Mouse (Mus musculus) adrenal gland, postnatal 4 days (tissue): ENCODE results near the gene Espl1. TPM values are rescaled to one million over a fixed set of nuclear protein-coding genes. Genes with fewer than 3 reads are reported as not detected.

Experiments
- DNase-seq, 2 experiments: peaks; one replicate each; pipeline ENCODE4 v3.0.0; 2021 to 2022; ENCODE audit warnings: low spot score in 2 of 2, mixed read lengths in 2 of 2
- long read RNA-seq, 2 experiments: library from polyadenylated mRNA; stranded (forward); transcript quantifications; one replicate each; pipeline ENCODE4 v2.0.0; 2021
- total RNA-seq, 2 experiments: library from RNA; stranded (reverse); gene quantifications; 2 replicates each; pipeline ENCODE4 v1.2.3; 2021

Espl1 gene
- 10 to 100 TPM; 16.5 to 24.5 TPM for total RNA-seq
- long read RNA-seq, experiment 1, full-length matches to known transcripts, result 1 of 4 reads
- long read RNA-seq, experiment 1, partial matches to known transcripts, result 3 of 4 reads
- long read RNA-seq, experiment 1, other reads (novel, unspliced or antisense), result 0 of 4 reads
- long read RNA-seq, experiment 2, partial matches to known transcripts, result 5 of 8 reads
- long read RNA-seq, experiment 2, other reads (novel, unspliced or antisense), result 3 of 8 reads

- DNase-seq, result peak; percentile 82
These were observed at the start of gene Espl1 for GRCm38 (mm10) chr15:102295633-102296367. Gene Espl1, plus strand, starts transcription at chr15:102296266.

DNA sequence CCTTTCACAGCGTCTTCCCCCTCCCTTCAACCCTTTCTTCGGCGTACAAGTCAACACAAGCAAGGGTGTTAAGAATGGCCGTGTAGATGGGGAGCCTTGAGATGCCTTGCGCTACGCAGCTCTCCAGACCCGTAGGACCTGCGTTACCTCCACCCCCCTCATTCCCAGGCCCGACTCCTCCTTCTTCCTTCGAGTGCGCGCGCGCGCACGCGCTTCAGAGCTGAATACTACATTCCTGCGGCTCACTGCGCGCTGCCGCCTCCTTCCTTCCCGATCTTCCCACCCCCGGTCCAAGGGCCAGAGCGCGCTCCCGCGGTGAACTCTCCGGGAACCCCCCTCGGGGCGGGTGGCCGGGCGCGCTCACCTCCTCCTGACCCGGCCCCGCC is 49.2 kb upstream of the Espl1 start:
- DNase-seq, result peak; percentile 76 to 84

- DNase-seq, result peak; percentile 38 to 54
These were observed 48.6 kb upstream of the Espl1 start for GRCm38 (mm10) chr15:102247252-102248130.

- DNase-seq, result no peak
These were observed 47.8 kb upstream of the Espl1 start for GRCm38 (mm10) chr15:102248131-102248811.

DNA sequence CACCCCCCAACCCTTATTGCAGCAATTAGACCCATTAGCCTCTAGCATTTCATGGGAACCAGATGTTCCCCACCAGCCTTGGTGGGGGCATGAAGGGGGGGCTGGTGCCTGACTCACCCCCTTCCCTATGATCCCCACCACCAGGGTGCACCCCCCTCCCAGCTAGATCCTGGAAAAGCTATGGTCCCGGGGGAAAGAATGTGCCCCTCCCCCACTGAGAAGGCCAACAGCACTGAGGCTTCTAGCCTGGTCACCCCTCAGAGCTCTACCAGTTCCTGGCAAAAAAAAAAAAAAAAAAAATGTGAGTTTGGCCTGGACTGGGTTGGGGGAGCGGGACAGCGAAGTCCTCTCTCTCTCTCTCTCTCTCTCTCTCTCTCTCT is 47.3 kb upstream of the Espl1 start:
- DNase-seq, result no peak

- DNase-seq, result no peak
These were observed 46.8 kb upstream of the Espl1 start for GRCm38 (mm10) chr15:102249251-102249691.

GRCm38 (mm10) chr15:102249967-102250366 is 46.1 kb upstream of the Espl1 start:
- no peak for DNase-seq

DNA sequence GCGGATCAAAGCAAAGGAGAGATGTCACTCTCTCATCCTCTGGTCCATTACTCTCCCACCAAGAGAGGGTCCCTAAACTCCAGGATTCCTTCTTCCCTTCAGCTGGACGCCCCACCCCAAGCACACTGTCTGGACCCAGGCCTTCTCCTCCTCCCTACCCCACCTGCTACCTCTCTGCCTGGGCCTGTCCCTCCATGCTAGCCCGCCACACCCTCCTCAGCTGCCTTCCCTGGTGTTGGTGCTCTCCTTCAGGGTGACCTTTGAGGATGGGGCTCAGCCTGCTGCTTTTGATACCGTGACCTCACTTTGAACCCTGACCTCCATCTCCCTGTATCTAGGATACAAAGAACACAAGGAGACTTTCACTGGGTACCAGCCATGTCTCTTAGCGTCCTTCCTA is 45.5 kb upstream of the Espl1 start:
- no peak for DNase-seq

DNA sequence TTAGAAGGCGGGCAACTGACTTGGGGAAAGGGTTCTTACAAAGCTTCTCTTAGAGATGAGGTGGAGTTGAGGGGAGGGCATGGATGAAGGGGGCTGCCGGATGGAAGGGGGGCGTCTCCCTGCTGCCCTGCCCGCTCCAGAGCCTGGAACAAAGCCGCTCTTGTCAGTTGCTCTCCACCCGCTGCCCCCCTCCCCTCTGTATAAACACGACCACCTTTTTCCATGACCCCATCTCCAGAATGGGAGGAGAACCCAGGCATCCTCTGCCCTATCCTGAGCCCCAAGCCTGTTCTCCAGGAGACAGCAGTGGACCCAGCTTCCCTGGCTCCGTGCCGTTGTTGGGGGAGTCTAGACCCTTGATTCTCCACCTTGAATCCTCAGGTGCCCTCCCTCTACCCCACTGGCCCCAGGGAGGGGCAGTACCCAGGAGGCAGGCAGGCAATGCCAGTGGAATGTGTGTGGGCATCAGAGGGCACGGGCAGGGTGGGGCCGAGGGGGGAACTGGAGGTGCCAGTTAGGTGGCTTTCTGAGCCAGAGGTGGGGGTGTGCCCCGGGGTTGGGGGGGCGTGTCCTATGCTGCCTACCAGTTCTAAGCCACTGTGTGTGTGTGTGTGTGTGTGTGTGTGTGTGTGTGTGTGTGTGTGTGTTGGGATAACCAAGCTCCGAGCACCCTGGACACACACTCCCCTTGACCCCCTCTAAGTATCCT is 40.4 kb upstream of the Espl1 start:
- DNase-seq, result no peak

GRCm38 (mm10) chr15:102256431-102257201 is 39.5 kb upstream of the Espl1 start:
- DNase-seq, result no peak

GRCm38 (mm10) chr15:102257202-102258075 is 38.6 kb upstream of the Espl1 start, which contains the start of gene Rarg:
Gene Rarg, minus strand, starts transcription at chr15:102257517.
- DNase-seq, result no peak

DNA sequence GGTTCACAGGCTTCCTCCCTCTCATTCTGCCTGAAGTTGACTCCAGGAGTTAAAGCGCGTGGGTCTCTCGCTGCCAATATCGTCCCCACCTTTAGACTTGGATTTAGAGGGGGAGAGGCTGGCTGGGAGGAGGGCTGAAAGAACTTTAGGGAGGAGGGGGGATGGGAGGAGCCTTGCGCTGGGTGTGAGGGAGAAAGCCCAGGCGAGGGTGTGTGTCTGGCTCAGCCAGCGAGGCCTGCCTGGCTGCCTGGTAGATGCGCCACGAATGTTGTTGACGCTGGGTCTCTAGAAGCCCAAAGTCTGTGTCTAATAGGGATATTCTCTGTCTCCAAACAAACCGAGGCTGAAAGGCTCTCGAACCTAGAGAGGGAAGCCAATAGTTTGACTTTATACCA is 38.0 kb upstream of the Espl1 start:
- no peak for DNase-seq

DNA sequence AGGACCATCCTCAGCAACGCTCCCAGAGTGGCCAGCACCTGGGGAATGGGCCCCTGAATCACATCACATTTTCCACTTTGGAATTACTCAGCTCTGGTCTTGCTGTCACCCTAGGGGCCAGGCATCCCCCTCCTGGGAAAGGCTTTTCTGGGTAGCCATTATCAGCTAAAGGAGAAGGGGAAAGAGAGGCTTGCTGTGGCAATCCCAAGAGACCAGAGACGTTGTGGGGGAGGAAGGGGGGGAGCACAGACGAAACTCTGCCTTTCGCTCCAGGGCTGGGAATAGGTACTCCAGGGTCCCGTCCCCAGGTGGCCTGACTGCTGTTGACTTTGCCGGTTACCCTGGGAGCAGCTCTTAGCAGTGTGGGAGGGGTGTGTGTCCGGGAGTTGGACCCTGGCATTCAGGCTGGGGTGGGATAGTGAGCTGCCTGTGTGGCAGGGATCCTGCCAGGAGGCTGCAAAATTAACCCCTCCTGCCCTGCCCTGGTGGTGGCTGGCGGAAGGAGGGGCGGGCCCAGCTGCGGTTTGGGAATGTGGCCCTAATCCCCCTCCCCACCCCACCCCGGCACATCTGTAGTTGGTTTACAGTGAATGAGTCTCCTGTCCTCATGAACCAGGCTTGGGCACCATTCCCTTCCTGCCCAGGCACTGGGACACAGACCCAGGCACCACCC is 37.3 kb upstream of the Espl1 start:
- no peak for DNase-seq

DNA sequence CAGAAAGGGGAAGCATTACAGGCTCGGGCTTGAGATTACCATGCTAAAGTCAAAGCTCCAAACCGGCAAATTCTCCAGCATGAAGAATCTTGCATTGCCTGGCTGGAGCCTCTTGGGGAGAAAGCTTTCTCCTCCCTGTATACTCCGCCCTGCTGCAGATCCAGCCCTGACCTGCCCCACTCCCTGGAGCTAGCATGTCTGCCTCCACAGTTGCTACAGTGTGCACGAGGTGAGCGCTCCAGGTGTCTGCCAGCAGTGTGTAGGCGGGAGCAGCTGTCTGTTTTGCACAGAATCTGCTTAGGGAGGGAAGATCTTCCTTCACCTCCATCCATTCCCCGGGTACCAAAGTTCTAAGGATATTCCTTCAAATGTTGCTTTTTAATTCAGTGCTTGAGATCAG is 33.5 kb upstream of the Espl1 start:
- no peak for DNase-seq

GRCm38 (mm10) chr15:102263037-102263436 is 33.0 kb upstream of the Espl1 start:
- no peak for DNase-seq

- no peak for DNase-seq
These were observed 30.5 kb upstream of the Espl1 start for GRCm38 (mm10) chr15:102265548-102265947.

DNA sequence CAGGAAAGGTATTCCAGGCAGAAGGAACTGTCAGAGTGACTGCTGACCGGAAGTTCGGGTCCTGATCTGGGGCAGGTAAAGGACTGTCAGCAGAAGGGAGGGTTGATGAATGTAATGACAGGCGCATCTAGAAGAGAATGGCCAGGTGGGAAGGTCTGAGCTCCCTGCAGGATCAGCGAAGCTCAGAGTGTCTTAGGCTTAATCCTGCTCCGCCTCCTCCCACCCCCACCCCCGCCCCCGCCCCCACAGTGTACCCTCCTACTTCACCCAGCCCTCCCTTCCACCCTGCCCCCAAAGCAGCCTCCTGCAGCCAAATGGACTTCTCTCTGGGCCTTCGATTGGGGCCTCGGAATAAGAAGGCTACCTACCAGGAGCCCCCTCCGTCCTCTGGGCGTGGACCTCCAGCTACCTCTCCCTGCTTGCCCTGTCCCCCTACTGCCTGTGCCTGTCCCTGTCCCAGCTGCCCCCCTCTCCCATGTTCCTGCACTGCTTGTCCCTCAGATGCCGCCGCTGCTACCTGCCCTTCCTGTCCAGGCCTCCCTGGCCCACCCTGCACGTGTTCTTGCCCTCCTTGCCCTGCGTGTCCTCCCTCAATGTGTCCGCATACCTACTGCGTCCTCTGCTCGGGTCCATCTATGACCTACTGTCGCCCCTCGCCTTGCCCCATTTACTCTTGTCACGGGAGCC is 25.6 kb upstream of the Espl1 start, which contains the start of gene Gm9918:
Gm9918 (plus strand) TSS at position 290 of the 687 bp plus-strand sequence.
- no peak for DNase-seq

DNA sequence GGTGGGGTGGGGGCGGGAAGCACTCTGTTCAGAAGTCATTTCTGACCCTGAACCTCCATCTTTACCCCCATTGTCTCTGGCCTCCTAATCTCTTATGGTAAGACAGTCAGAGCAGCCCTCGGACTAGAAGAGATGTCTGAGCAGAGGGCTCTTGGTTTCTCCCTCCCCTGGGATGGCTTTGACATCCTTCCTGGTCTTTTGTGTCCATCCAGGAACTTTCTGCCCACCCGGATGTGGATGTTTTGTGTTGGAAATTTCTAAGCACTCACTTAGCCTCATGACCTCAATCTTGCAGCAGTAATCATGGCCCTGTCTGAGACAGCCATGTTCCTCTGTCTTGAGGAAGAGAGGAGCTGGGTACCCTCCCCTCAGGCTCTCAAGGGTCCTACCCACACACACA is 24.6 kb upstream of the Espl1 start:
- DNase-seq, result no peak
